Mouse (Mus musculus) cortical plate, adult 2 months (tissue): ENCODE results near the gene Naa40.

Experiments used
- CTCF ChIP-seq: fragments of 200-500 bp; IDR thresholded peaks from 2 replicates; pipeline ENCODE4 v1.5.1; 2011; ENCODE audit warnings: mild to moderate bottlenecking, control low read depth, low read length; ENCODE audit not compliant: insufficient read depth; ENCODE audit errors: extremely low read depth
- POLR2A ChIP-seq: fragments of 200-500 bp; IDR thresholded peaks from 2 replicates; pipeline ENCODE4 v1.6.1; 2011; ENCODE audit warnings: mild to moderate bottlenecking, low read length, control low read depth; ENCODE audit not compliant: insufficient read depth; ENCODE audit errors: extremely low read depth

- TF ChIP-seq CTCF, result no peak
- TF ChIP-seq POLR2A, result no peak
Measured at GRCm38 (mm10) chr19:7246021-7246420, 5.0 kb upstream of the Naa40 start.
